In genomic region chr12:110599791-110600190, GRCm38 (mm10) we compare ENCODE assay signal across 17 mouse cellular contexts. TPM values are rescaled to one million over a fixed set of nuclear protein-coding genes. Genes with fewer than 3 reads are reported as not detected.
DNase-seq lines count a peak whose midpoint lies in the region; ATAC-seq and TF ChIP-seq lines count a peak whose summit lies in the region.
"Had no signal": no experiment of that assay in that cellular context is flagged by ENCODE, and none has a peak within 500 bp of the region (broad histone marks: within the 10 kb centered on the region; RNA-seq: fewer than 3 reads in every experiment).

No protein-coding gene starts in this region.

- no peaks in the 10 kb centered on the region for H3K9me3 ChIP-seq in heart, embryonic 13.5 days
- H3K9me3 ChIP-seq in midbrain, embryonic 16.5 days (replicated peaks; ENCODE audit: control insufficient read depth, low read length, poor library complexity, severe bottlenecking): no peaks in the 10 kb centered on the region
- H3K9me3 ChIP-seq in midbrain, embryonic 13.5 days: no peaks in the 10 kb centered on the region
- no peaks in the 10 kb centered on the region for H3K9me3 ChIP-seq in neural tube, embryonic 15.5 days (replicated peaks)
- H3K9me3 ChIP-seq: embryonic facial prominence, embryonic 12.5 days; limb, embryonic 10.5 days; neural tube, embryonic 12.5 days; stomach, embryonic 15.5 days had no signal

- intact Hi-C loops in heart, adult 2 months (cut with DNase I): loop anchor here (2.0 kb wide), 2 partner anchors 103 to 243 kb away; partner anchors contain the start of gene Hsp90aa1

- TF ChIP-seq EP300 in heart, adult 2 months (IDR thresholded peaks at IDR 0.05; ENCODE audit: insufficient read depth, low read depth, low read length): no peak

- no peak for TF ChIP-seq POLR2A in heart, adult 2 months (IDR thresholded peaks at IDR 0.05; ENCODE audit: insufficient read depth, low read depth, low read length)
- TF ChIP-seq POLR2A in lung, adult 2 months (IDR thresholded peaks at IDR 0.05; ENCODE audit: borderline replicate concordance, extremely low read depth, low read depth, low read length): no peak

- H3K9ac ChIP-seq in heart, embryonic 13.5 days: peak overlapping the region; percentile 70; the same call in 1 of the 2 replicates
- H3K9ac ChIP-seq in heart, adult 2 months (ENCODE audit: low read depth, low read length): no peak overlapping the region
- H3K9ac ChIP-seq in midbrain, embryonic 16.5 days (ENCODE audit: low read depth, low read length): peak overlapping the region; percentile 42; the same call in 1 of the 2 replicates
- H3K9ac ChIP-seq in midbrain, embryonic 13.5 days (replicated peaks): no peak overlapping the region; the same call in 1 of the 2 replicates
- peak overlapping the region; percentile 99; the same call in 1 of the 2 replicates for H3K9ac ChIP-seq in neural tube, embryonic 15.5 days (replicated peaks)
- H3K9ac ChIP-seq: liver, postnatal 0 days; neural tube, embryonic 12.5 days; stomach, embryonic 15.5 days had no signal

- H3K79me2 ChIP-seq in heart, adult 2 months (replicated peaks; ENCODE audit: control insufficient read depth, insufficient read depth, low read length): peaks cover 5% of the 10 kb centered on the region

- no peak for ATAC-seq in heart, embryonic 13.5 days (ENCODE audit: extremely low read depth, insufficient number of reproducible peaks, low FRiP score, low TSS enrichment)
- no peak for ATAC-seq in midbrain, embryonic 16.5 days
- no peak for ATAC-seq in midbrain, embryonic 13.5 days
- no peak for ATAC-seq in neural tube, embryonic 15.5 days (ENCODE audit: low FRiP score)
- ATAC-seq: liver, postnatal 0 days had no signal

- no peaks in the 10 kb centered on the region for H3K36me3 ChIP-seq in heart, embryonic 13.5 days
- H3K36me3 ChIP-seq in heart, adult 2 months (ENCODE audit: control insufficient read depth, insufficient read depth, low read length): peaks cover 9% of the 10 kb centered on the region
- H3K36me3 ChIP-seq in midbrain, embryonic 16.5 days (ENCODE audit: control insufficient read depth, insufficient read depth, low read length): no peaks in the 10 kb centered on the region
- H3K36me3 ChIP-seq in midbrain, embryonic 13.5 days: no peaks in the 10 kb centered on the region
- H3K36me3 ChIP-seq in neural tube, embryonic 15.5 days: no peaks in the 10 kb centered on the region
- H3K36me3 ChIP-seq: embryonic facial prominence, embryonic 12.5 days; neural tube, embryonic 12.5 days; stomach, embryonic 15.5 days had no signal

- H3K4me3 ChIP-seq in heart, embryonic 13.5 days: no peak overlapping the region
- H3K4me3 ChIP-seq in heart, adult 2 months: no peak overlapping the region
- no peak overlapping the region for H3K4me3 ChIP-seq in midbrain, embryonic 16.5 days (ENCODE audit: low read depth, low read length)
- no peak overlapping the region for H3K4me3 ChIP-seq in midbrain, embryonic 13.5 days (replicated peaks)
- H3K4me3 ChIP-seq in neural tube, embryonic 15.5 days (replicated peaks): peak overlapping the region; percentile 100; the same call in 1 of the 2 replicates
- H3K4me3 ChIP-seq in lung, adult 2 months (replicated peaks; ENCODE audit: extremely low read depth, low read depth, low read length): no peak overlapping the region
- H3K4me3 ChIP-seq: embryonic facial prominence, embryonic 12.5 days; neural tube, embryonic 12.5 days had no signal

- H3K4me1 ChIP-seq in heart, embryonic 13.5 days: peaks cover 29% of the 10 kb centered on the region
- H3K4me1 ChIP-seq in heart, adult 2 months (ENCODE audit: control insufficient read depth, insufficient read depth, low read length): peaks cover 11% of the 10 kb centered on the region
- H3K4me1 ChIP-seq in midbrain, embryonic 16.5 days (ENCODE audit: control insufficient read depth, insufficient read depth, low read length): peaks cover 34% of the 10 kb centered on the region
- peaks cover 28% of the 10 kb centered on the region for H3K4me1 ChIP-seq in midbrain, embryonic 13.5 days (replicated peaks)
- H3K4me1 ChIP-seq in neural tube, embryonic 15.5 days: peaks cover 50% of the 10 kb centered on the region
- peaks cover 13% of the 10 kb centered on the region for H3K4me1 ChIP-seq in lung, adult 2 months (ENCODE audit: control insufficient read depth, insufficient read depth, low read length)

- H3K4me2 ChIP-seq in heart, embryonic 13.5 days: no peak overlapping the region
- peak overlapping the region; percentile 96; the same call in 1 of the 2 replicates for H3K4me2 ChIP-seq in midbrain, embryonic 16.5 days (ENCODE audit: low read length)
- no peak overlapping the region for H3K4me2 ChIP-seq in midbrain, embryonic 13.5 days (replicated peaks)
- H3K4me2 ChIP-seq in neural tube, embryonic 15.5 days: peak overlapping the region; percentile 87

- 54% methylated on average over 4 of the region's 4 CpGs for WGBS in heart, embryonic 13.5 days
- 54% methylated on average over 4 of the region's 4 CpGs for WGBS in heart, adult 2 months
- 74% methylated on average over 4 of the region's 4 CpGs for WGBS in midbrain, embryonic 16.5 days
- 80% methylated on average over 4 of the region's 4 CpGs for WGBS in midbrain, embryonic 13.5 days
- 66% methylated on average over 4 of the region's 4 CpGs for WGBS in neural tube, embryonic 15.5 days
- WGBS in lung, adult 2 months: 58% methylated on average over 4 of the region's 4 CpGs

- no peak for TF ChIP-seq CTCF in heart, adult 2 months (IDR thresholded peaks at IDR 0.05)
- no peak for TF ChIP-seq CTCF in lung, adult 2 months (IDR thresholded peaks at IDR 0.05; ENCODE audit: insufficient read depth, low read length)

- H3K27ac ChIP-seq in heart, embryonic 13.5 days (replicated peaks): no peak overlapping the region
- no peak overlapping the region for H3K27ac ChIP-seq in heart, adult 2 months
- H3K27ac ChIP-seq in midbrain, embryonic 16.5 days (ENCODE audit: low read length): no peak overlapping the region
- no peak overlapping the region for H3K27ac ChIP-seq in midbrain, embryonic 13.5 days
- H3K27ac ChIP-seq in neural tube, embryonic 15.5 days (replicated peaks): no peak overlapping the region
- H3K27ac ChIP-seq: embryonic facial prominence, embryonic 12.5 days; limb, embryonic 10.5 days; neural tube, embryonic 12.5 days; stomach, embryonic 15.5 days had no signal

- H3K27me3 ChIP-seq in heart, embryonic 13.5 days (replicated peaks): peaks cover 16% of the 10 kb centered on the region
- no peaks in the 10 kb centered on the region for H3K27me3 ChIP-seq in heart, adult 2 months (ENCODE audit: control insufficient read depth, insufficient read depth, low read length)
- no peaks in the 10 kb centered on the region for H3K27me3 ChIP-seq in midbrain, embryonic 16.5 days (ENCODE audit: control insufficient read depth, insufficient read depth, low read depth, low read length)
- 0 out of 2 replicates have a peak, but pooled peaks cover 5% of the 10 kb centered on the region for H3K27me3 ChIP-seq in midbrain, embryonic 13.5 days
- peaks cover 12% of the 10 kb centered on the region; the same call in 1 of the 2 replicates for H3K27me3 ChIP-seq in neural tube, embryonic 15.5 days (replicated peaks)
- H3K27me3 ChIP-seq: CH12.LX; embryonic facial prominence, embryonic 12.5 days; neural tube, embryonic 12.5 days; stomach, embryonic 15.5 days had no signal

- no peak for DNase-seq in heart, adult 2 months
- peak; percentile 49 for DNase-seq in adrenal gland, postnatal 10 days
- no peak for DNase-seq in retina, embryonic 14.5 days (ENCODE audit: low spot score)
- no peak for DNase-seq in lung, adult 2 months
- DNase-seq: gastrocnemius, postnatal 25 days; heart, postnatal 10 days; kidney, adult 9 months; liver, postnatal 0 days had no signal

RNA-seq across cellular contexts. Expression of gene Dync1h1, which starts 1.5 kb away (rescaled TPM):
- polyA plus RNA-seq in heart, embryonic 13.5 days (2015; fragmentation: Nextera tagmentation; extraction: Ambion mirVana): 41.7 and 42.0 TPM in 2 replicates
- 100 to 1,000 TPM; 111 to 135 TPM for total RNA-seq in heart, adult 2 months (2021)
- polyA plus RNA-seq in heart, adult 2 months (2012; rRNA removed): 168 and 180 TPM in 2 replicates
- 88.0 and 91.3 TPM in 2 replicates for polyA plus RNA-seq in midbrain, embryonic 16.5 days (2015; fragmentation: Nextera tagmentation; extraction: Ambion mirVana)
- 92.2 and 93.6 TPM in 2 replicates for polyA plus RNA-seq in midbrain, embryonic 13.5 days (2015; fragmentation: Nextera tagmentation; extraction: Ambion mirVana)
- total RNA-seq in adrenal gland, postnatal 10 days (2021): 100 to 1,000 TPM in 1 of 2 experiments, 10 to 100 TPM in 1; 90.0 to 134 TPM
- 71.1 and 72.5 TPM in 2 replicates for polyA plus RNA-seq in neural tube, embryonic 15.5 days (2015; fragmentation: Nextera tagmentation; extraction: Ambion mirVana)
- polyA plus RNA-seq in lung, adult 2 months (2012; rRNA removed): 282 and 294 TPM in 2 replicates

Comparison
In these comparisons a context has a peak if more than half of its experiments do, and no peak if none do; other contexts are left out.
1. H3K4me2 ChIP-seq: peak in midbrain, embryonic 16.5 days (single experiment) and neural tube, embryonic 15.5 days (single experiment); none in heart, embryonic 13.5 days (single experiment) and midbrain, embryonic 13.5 days (single experiment).
2. H3K9ac ChIP-seq: peak in heart, embryonic 13.5 days (single experiment), midbrain, embryonic 16.5 days (single experiment) and neural tube, embryonic 15.5 days (single experiment); none in heart, adult 2 months (single experiment) and midbrain, embryonic 13.5 days (single experiment).